Mouse (Mus musculus) left cerebral cortex, postnatal 4 days (tissue): ENCODE results near the gene Fam171a2. TPM values are rescaled to one million over a fixed set of nuclear protein-coding genes. Genes with fewer than 3 reads are reported as not detected.
A peak's percentile ranks its signal among the peaks of the same experiment; 100 is the strongest.
"Not testable (repeated sequence)": the region's sequence is repeated elsewhere in the genome, so short reads cannot be mapped to it uniquely, and the experiment has no call there.

Experiments used
- DNase-seq: peaks from one replicate; pipeline ENCODE4 v3.0.0-alpha.2; 2022
- intact Hi-C: fragments of 180-260 bp; cut with DNase I; formaldehyde crosslinking; loops from one replicate; pipeline ENCODE4 v1.15.1; 2025
- total RNA-seq, 2 experiments: library from RNA; stranded (reverse); gene quantifications; 2 replicates each; pipeline ENCODE4 v1.2.3; 2021

The Fam171a2 gene
- total RNA-seq, 2 experiments from 2014 or later, result 237 to 243 TPM

- no peak for DNase-seq
- intact Hi-C loops, result no loop called here
These were observed 32.3 kb downstream of the Fam171a2 start for GRCm38 (mm10) chr11:102415034-102415802.

GRCm38 (mm10) chr11:102413059-102413458, 34.4 kb downstream of the Fam171a2 start:
- no peak for DNase-seq
- intact Hi-C loops, result loop anchor here (5.0 kb wide), 1 partner anchor 116 kb away; the partner anchor contains the start of gene Atxn7l3

DNA sequence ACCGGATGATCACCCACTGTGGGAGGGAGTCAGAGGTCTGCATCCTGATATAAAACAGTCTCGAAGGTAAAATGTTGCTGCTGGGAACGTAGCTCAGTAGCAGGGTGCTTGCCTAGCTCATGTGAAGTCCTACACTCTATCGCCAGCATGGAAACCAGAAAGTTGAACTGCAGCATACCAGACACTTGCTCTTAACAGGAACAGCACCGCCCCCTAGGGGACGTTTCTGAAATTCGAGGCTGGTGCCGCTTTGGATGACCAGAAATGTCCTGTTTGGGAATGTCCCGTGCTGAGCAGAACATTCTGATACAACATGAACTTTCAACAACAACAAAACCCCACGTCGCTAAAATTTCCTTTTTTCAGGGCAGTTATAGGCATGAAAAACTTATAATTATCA, 35.8 kb downstream of the Fam171a2 start:
- peak; percentile 93 for DNase-seq
- intact Hi-C loops, result loop anchor here (5.0 kb wide), 1 partner anchor 114 kb away; the partner anchor contains the start of gene Atxn7l3

GRCm38 (mm10) chr11:102411061-102411460, 36.4 kb downstream of the Fam171a2 start:
- intact Hi-C loops, result loop anchor here (5.0 kb wide), 1 partner anchor 114 kb away; the partner anchor contains the start of gene Atxn7l3
- DNase-seq, result no peak

DNA sequence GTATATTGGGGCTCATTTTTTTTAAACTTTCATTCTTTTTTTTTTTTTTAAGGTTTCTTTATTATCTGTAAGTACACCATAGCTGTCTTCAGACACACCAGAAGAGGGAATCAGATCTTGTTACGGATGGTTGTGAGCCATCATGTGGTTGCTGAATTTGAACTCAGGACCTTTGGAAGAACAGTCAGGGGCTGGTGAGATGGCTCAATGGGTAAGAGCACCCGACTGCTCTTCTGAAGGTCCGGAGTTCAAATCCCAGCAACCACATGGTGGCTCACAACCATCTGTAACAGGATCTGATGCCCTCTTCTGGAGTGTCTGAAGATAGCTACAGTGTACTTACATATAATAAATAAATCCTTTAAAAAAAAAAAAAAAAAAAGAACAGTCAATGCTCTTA, 37.1 kb downstream of the Fam171a2 start:
- intact Hi-C loops, result loop anchor here (5.0 kb wide), 1 partner anchor 113 kb away; the partner anchor contains the start of gene Atxn7l3
- not testable (repeated sequence) for DNase-seq

DNA sequence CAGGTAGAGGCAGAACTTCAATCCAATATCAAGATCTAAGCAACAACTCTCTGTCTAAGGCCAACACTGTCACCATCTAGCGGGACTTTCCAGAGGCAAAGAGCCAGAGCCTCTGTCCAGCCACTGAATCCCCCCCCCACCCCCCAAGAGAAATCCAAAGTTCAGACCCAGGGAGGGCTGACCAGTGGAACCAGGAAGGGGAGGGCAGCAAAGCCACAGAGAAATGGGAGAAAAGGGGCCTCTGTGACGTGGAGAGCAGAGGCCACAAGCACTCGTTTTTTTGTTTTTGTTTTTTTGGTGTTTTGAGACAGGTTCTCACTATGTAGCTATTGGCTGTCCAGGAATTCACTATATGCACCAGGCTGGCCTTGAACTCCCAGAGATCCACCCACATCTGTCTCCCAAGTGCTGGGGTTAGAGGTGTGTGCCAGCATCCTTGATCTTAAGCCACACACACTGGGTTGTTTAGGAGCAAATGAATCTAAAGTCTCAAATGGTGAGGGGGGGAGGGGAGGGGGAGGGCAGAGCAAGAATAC, 37.6 kb downstream of the Fam171a2 start:
- no peak for DNase-seq
- intact Hi-C loops, result loop anchor here (5.0 kb wide), 2 partner anchors 93 to 113 kb away; partner anchors contain the start of genes Atxn7l3 and Ubtf

- intact Hi-C loops, result loop anchor here (5.0 kb wide), 1 partner anchor 92 kb away; the partner anchor contains the start of gene Ubtf
- DNase-seq, result no peak
These were observed 38.3 kb downstream of the Fam171a2 start for GRCm38 (mm10) chr11:102408888-102409794.

DNA sequence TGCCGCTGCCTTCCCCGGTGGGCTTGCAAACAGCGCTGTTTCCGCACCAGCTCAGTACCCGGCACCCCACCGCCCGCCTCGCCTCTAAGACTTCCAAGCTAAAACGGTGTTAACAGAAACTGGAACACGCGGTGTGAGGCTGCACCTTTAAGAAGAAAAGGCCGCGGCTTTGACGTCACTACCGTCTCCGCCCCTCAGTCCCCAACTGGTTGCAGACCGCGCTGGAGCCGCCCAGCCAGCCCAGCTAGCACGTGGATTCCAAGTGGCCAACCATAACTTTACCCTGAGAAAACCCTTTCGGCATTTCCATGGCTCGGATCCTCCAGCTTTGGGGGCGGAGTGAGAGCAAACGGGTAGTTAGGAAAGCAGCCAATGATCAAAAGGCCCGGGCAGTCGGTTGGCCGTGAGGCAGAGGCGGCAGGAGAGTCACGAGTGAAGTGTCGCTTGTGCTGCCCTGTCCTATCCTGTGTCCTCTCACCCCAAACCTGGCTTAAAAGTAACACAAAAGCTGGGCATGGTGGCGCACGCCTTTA, 39.1 kb downstream of the Fam171a2 start:
- peak; percentile 97 for DNase-seq
- intact Hi-C loops, result loop anchor here (5.0 kb wide), 1 partner anchor 91 kb away; the partner anchor contains the start of gene Ubtf

- intact Hi-C loops, result loop anchor here (5.0 kb wide), 1 partner anchor 91 kb away; the partner anchor contains the start of gene Ubtf
- DNase-seq, result no peak
These were observed 39.7 kb downstream of the Fam171a2 start, which contains the start of gene Slc25a39 for GRCm38 (mm10) chr11:102407834-102408215. Gene Slc25a39, minus strand, starts transcription at chr11:102407946.

GRCm38 (mm10) chr11:102406900-102407833, 40.3 kb downstream of the Fam171a2 start:
- peak; percentile 95 for DNase-seq
- intact Hi-C loops, result loop anchor here (5.0 kb wide), 1 partner anchor 90 kb away; the partner anchor contains the start of gene Ubtf

DNA sequence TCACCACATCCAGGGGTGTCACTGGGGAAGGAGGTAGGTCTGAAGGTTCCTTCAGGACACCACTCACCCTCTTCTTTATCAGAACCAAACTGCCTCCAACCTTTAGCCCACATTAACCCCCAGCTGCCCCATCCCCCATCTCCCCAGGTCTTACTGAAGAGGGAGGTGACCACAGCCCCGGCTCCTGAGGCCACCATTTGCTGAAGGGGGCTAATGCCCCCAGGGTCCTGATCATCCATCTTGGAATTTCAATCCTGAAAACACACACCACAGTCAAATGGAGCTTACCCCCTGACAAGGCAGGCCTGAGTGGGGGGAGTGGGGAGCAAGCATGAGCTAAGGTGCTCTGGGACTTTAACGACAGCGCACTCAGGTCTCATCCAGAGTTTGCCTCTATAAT, 41.1 kb downstream of the Fam171a2 start:
- DNase-seq, result no peak
- intact Hi-C loops, result loop anchor here (5.0 kb wide), 1 partner anchor 89 kb away; the partner anchor contains the start of gene Ubtf

DNA sequence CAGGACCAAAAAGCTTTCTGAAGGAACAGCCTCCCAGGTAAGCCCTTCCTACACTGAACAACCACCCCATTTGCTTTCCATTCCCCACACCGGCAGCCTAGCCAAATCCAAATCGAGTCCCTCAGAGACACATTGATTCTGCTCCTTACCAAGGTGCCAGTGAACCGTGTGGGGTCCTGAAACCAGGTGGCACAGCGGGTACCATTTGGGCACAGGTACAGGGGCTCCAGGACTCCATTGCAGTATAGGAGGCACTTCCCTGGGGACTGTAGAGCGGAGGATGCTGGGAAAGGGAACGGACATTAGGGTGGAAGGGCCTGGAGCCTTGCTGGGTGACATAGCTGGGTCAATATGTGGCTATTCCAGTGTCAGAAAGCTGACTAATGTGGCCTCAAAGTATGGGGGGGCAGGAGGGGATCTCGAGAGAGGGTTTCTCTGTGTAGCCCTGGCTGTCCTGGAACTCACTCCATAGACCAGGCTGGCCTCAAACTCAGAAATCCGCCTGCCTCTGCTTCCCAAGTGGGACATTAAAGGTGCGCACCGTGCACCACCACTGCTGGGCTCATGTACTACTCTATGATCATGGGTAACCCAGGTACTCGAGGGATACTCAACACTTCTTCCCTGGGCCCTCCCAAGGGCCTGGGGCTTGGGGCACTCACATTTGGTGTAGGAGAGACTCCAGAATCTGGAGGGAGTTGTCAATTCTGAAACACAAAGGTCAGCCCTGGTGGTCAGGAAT, 41.8 kb downstream of the Fam171a2 start:
- no peak for DNase-seq
- intact Hi-C loops, result loop anchor here (5.0 kb wide), 1 partner anchor 88 kb away; the partner anchor contains the start of gene Ubtf

- no peak for DNase-seq
- intact Hi-C loops, result loop anchor here (5.0 kb wide), 1 partner anchor 87 kb away; the partner anchor contains the start of gene Ubtf
These were observed 43.1 kb downstream of the Fam171a2 start for GRCm38 (mm10) chr11:102404161-102405010.

GRCm38 (mm10) chr11:102403657-102404056, 43.8 kb downstream of the Fam171a2 start:
- intact Hi-C loops, result no loop called here
- no peak for DNase-seq

- intact Hi-C loops, result no loop called here
- DNase-seq, result no peak
These were observed 45.5 kb downstream of the Fam171a2 start for GRCm38 (mm10) chr11:102401898-102402500.

DNA sequence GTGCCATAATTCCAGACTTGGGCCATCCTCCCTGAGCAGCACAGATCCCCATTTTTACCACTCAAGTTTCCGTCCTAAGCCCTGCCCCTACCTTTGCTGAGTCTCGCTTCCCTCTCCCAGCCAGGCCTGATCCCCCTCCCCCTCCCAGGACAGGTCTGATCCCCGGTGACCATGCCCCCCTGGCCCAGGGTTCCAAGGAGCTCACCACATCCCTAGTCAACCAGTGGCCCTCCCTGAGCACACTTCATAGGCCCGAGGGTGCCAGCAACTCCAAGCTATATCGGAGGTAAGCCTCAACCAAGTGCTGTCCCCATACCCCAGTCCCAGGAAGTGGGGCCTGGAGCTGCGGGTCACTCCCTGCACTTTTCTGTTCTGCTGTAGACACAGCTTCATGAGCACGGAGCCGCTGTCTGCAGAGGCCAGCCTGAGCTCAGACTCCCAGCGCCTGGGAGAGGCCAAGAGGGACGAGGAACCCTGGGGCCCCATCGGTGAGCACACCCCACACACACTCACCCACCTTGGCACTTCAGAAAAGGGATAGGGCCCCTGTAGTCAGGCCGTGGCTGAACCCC, 46.9 kb downstream of the Fam171a2 start:
- intact Hi-C loops, result no loop called here
- no peak for DNase-seq
